Mouse (Mus musculus): ENCODE measurements around the gene 2900026A02Rik. TPM values are rescaled to one million over a fixed set of nuclear protein-coding genes. Genes with fewer than 3 reads are reported as not detected.

2900026A02Rik gene
- 6.0 and 8.6 TPM in 2 replicates for polyA plus RNA-seq (2012; rRNA removed)

DNA sequence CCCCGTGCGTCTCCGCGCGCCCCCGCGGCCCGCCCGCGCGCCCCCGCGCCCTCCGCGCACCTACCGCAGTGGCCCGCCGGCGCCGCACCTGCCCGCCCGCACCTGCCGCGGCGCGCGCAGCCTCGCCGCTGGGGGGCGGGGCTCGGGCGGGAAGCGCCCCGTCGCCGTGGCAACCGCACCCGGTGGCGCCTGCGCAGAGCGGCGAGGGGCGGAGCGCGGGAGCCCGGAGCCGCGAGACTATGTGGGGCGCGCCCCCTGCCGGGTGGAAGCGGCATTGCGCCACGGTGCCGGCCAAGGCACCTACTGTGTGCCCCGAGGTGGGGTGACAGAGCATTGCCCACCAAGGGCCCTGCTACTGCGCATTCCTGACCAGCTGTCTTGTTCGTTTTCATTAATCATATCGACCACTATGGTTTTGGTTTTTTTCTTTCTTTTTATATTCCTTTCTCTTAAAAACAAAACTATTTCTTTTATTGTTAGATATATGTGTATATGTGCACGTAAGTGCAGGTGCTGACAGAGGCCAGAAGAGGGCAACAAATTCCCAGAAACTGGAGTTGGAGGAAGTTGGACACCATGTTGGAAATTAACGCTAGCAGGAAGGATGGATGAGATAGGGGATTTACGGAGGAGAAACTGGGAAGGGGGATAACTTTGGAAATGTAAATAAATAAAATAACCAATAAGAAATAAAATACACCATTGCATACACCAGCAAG is at the start of gene 2900026A02Rik:
TSS of gene 2900026A02Rik (minus strand) at position 90 of the 719 bp plus-strand sequence.
- peak; percentile 72 for TF ChIP-seq CTCF (IDR thresholded peaks at IDR 0.05; ENCODE audit: borderline replicate concordance, extremely low read depth, insufficient read depth, insufficient read length)
- TF ChIP-seq POLR2A (IDR thresholded peaks at IDR 0.05; ENCODE audit: borderline replicate concordance, extremely low read depth, insufficient read depth, insufficient read length, poor library complexity, severe bottlenecking): no peak
- peak; percentile 73 for DNase-seq (ENCODE audit: low read depth)

DNA sequence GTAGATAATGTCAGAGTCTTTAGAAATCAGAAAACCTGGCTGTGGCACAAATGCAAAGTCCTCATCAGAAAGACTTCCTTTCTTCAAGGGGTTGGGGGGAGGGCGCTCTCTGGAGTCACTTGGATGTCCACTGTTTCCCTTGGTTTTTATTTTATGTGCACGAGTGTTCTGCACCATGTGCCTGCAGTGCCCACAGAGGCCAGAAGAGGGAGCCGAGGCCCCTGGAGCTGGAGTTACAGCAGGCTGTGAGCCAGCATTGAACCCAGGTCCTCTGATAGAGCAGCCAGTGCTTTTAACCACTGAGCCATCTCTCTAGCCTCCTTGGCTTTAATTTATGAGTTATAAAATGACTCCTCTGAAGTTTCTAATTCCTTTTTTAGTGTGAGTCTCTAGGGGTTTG is 49.0 kb upstream of the 2900026A02Rik start:
- DNase-seq (ENCODE audit: low read depth): peak; percentile 38
- no peak for TF ChIP-seq POLR2A (IDR thresholded peaks at IDR 0.05; ENCODE audit: borderline replicate concordance, extremely low read depth, insufficient read depth, insufficient read length, poor library complexity, severe bottlenecking)
- peak; percentile 45; the same call in 1 of the 2 replicates for TF ChIP-seq CTCF (IDR thresholded peaks at IDR 0.05; ENCODE audit: borderline replicate concordance, extremely low read depth, insufficient read depth, insufficient read length)

DNA sequence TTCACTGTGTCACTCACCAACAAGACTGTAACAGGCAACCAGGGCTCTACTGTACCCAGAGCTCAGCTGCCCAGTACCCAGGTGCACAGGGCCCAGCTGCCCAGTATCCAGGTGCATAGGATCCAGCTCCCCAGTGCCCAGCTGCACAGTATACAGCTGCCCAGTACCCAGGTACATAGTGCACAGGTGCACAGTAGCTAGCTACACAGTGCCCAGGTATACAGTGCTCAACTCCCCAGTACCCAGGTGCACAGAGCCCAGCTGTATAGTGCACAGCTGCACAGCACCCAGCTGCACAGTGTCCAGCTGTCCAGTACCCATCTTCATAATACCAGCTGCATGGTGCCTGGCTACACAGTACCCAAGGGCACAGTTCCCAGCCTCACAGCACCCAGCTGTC is 47.2 kb upstream of the 2900026A02Rik start:
- no peak for DNase-seq (ENCODE audit: low read depth)
- TF ChIP-seq POLR2A (IDR thresholded peaks at IDR 0.05; ENCODE audit: borderline replicate concordance, extremely low read depth, insufficient read depth, insufficient read length, poor library complexity, severe bottlenecking) (no peak), CTCF (IDR thresholded peaks at IDR 0.05; ENCODE audit: borderline replicate concordance, extremely low read depth, insufficient read depth, insufficient read length) (no peak)

DNA sequence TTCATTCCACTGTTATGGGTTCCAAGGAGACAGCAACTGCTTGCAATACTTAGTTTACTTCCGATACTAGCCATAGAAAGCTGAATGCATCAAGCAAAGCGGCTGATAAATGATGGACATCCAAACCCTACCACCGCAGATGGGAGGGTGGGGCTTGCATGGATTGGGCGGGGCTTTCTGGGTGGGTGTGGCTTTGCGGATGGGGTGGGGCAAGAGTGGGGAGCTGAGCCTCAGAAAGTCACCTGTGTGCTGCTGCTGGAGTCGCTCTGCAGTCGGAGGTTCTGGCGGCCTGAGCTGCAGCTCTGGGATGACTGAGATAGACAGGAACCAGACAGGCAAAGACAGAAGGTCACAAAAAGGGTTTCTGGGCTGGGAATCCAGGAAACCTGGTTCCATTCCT is 44.6 kb upstream of the 2900026A02Rik start:
- DNase-seq (ENCODE audit: low read depth): no peak

GRCm38 (mm10) chr5:113250806-113251205 is 29.8 kb upstream of the 2900026A02Rik start:
- TF ChIP-seq CTCF (IDR thresholded peaks at IDR 0.05; ENCODE audit: borderline replicate concordance, extremely low read depth, insufficient read depth, insufficient read length) (no peak), POLR2A (IDR thresholded peaks at IDR 0.05; ENCODE audit: borderline replicate concordance, extremely low read depth, insufficient read depth, insufficient read length, poor library complexity, severe bottlenecking) (no peak)
- no peak for DNase-seq (ENCODE audit: low read depth)

More for the DNA sequence above, 44.6 kb upstream of the 2900026A02Rik start:
- TF ChIP-seq CTCF (IDR thresholded peaks at IDR 0.05; ENCODE audit: borderline replicate concordance, extremely low read depth, insufficient read depth, insufficient read length) (no peak), POLR2A (IDR thresholded peaks at IDR 0.05; ENCODE audit: borderline replicate concordance, extremely low read depth, insufficient read depth, insufficient read length, poor library complexity, severe bottlenecking) (no peak)

DNA sequence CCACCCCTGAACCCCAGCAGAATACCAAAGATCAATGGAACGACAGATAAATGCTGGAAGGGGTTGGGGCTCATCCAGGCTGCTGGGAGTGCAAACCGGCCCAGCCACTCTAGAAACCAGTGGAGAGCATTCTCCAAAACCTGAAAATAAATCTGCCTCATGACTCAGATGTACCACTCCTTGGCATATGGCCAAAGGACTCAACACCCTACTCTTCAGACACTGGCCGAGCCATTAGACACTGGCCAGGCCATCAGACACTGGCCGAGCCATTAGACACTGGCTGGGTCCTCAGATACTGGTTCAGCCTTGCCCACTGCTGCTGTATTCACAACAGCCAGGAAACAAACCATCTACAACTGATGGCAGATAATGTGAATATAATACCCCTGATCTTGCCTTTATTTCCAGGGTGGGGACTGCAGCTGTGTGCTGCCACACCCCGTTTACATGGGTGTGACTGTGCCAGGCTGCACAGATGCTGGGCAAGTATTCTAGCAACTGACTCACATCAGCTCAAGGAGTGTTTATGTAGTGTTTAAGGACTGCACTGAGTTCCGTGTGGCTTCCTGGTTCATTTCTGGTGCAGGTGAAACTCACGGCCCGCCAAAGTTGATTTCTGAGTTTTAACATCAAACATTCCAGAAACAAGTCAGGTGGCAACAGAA is 28.4 kb upstream of the 2900026A02Rik start:
- DNase-seq (ENCODE audit: low read depth): no peak
- TF ChIP-seq POLR2A (IDR thresholded peaks at IDR 0.05; ENCODE audit: borderline replicate concordance, extremely low read depth, insufficient read depth, insufficient read length, poor library complexity, severe bottlenecking) (no peak), CTCF (IDR thresholded peaks at IDR 0.05; ENCODE audit: borderline replicate concordance, extremely low read depth, insufficient read depth, insufficient read length) (no peak)

DNA sequence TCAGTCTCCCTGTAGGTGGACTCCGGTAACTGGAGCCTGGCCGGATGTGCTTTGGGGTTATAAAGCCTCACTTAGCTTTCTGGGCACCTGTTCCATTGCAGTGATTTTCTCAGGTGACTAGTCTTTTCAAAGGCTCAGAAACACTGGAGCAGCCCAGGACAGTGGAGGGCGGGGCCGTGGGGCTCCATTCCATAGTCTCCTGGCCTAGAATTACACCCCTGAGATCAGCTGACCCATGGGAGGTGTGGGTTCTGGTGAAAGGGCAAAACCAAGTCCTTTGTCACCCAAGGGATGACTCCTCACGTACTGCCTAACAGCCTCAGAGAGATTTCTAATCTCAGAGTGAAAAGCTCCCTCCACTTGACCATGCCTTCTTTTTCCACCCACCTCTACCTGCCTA is 9.2 kb upstream of the 2900026A02Rik start:
- no peak for DNase-seq (ENCODE audit: low read depth)

DNA sequence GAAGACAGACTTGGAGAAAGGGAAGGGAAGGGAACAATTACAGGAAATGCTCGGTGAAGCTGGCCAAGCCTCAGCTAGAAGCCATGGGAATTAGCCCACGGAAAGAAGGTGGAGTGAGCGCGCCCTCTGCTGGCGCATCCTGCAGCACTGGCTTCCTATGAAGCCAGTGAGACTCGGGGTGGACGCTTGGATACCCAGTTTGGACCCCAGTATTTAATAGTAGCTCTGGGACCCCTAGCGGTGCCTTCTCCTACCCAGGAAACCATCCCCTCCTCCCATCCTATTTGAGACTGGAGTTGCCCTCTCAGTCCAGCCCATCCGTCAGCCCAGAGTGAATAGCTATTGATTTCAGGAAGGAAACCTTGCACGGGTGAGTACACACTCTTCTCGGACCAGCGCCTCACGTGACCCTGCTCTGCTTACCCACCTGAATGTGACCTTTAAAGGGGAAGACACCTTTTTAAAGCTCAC is 5.6 kb upstream of the 2900026A02Rik start, which contains the start of gene Tmem211:
TSS of gene Tmem211 (plus strand) at position 278 of the 471 bp plus-strand sequence.
- peak; percentile 94 for DNase-seq (ENCODE audit: low read depth)
- TF ChIP-seq CTCF (IDR thresholded peaks at IDR 0.05; ENCODE audit: borderline replicate concordance, extremely low read depth, insufficient read depth, insufficient read length) (peak; percentile 99), POLR2A (IDR thresholded peaks at IDR 0.05; ENCODE audit: borderline replicate concordance, extremely low read depth, insufficient read depth, insufficient read length, poor library complexity, severe bottlenecking) (no peak)

More for the DNA sequence above, 9.2 kb upstream of the 2900026A02Rik start:
- TF ChIP-seq POLR2A (IDR thresholded peaks at IDR 0.05; ENCODE audit: borderline replicate concordance, extremely low read depth, insufficient read depth, insufficient read length, poor library complexity, severe bottlenecking): no peak
- TF ChIP-seq CTCF (IDR thresholded peaks at IDR 0.05; ENCODE audit: borderline replicate concordance, extremely low read depth, insufficient read depth, insufficient read length): no peak

GRCm38 (mm10) chr5:113225686-113226435 is 4.8 kb upstream of the 2900026A02Rik start:
- peak; percentile 74 for DNase-seq (ENCODE audit: low read depth)
- no peak for TF ChIP-seq POLR2A (IDR thresholded peaks at IDR 0.05; ENCODE audit: borderline replicate concordance, extremely low read depth, insufficient read depth, insufficient read length, poor library complexity, severe bottlenecking)
- no peak for TF ChIP-seq CTCF (IDR thresholded peaks at IDR 0.05; ENCODE audit: borderline replicate concordance, extremely low read depth, insufficient read depth, insufficient read length)

- peak; percentile 84 for DNase-seq (ENCODE audit: low read depth)
These were observed 4.2 kb upstream of the 2900026A02Rik start for GRCm38 (mm10) chr5:113225271-113225670.

GRCm38 (mm10) chr5:113223888-113224287 is 2.9 kb upstream of the 2900026A02Rik start:
- TF ChIP-seq POLR2A (IDR thresholded peaks at IDR 0.05; ENCODE audit: borderline replicate concordance, extremely low read depth, insufficient read depth, insufficient read length, poor library complexity, severe bottlenecking) (no peak), CTCF (IDR thresholded peaks at IDR 0.05; ENCODE audit: borderline replicate concordance, extremely low read depth, insufficient read depth, insufficient read length) (no peak)
- no peak for DNase-seq (ENCODE audit: low read depth)

More at GRCm38 (mm10) chr5:113225271-113225670, 4.2 kb upstream of the 2900026A02Rik start:
- TF ChIP-seq POLR2A (IDR thresholded peaks at IDR 0.05; ENCODE audit: borderline replicate concordance, extremely low read depth, insufficient read depth, insufficient read length, poor library complexity, severe bottlenecking) (no peak), CTCF (IDR thresholded peaks at IDR 0.05; ENCODE audit: borderline replicate concordance, extremely low read depth, insufficient read depth, insufficient read length) (no peak)

Measured in brain, embryonic 14.5 days (tissue).